Mouse (Mus musculus): ENCODE measurements around the gene Gm13040.
"Not testable (repeated sequence)": the region's sequence is repeated elsewhere in the genome, so short reads cannot be mapped to it uniquely, and the experiment has no call there.

The Gm13040 gene

GRCm38 (mm10) chr4:143535654-143536053 is at the start of gene Gm13040:
Gene Gm13040, plus strand, starts transcription at chr4:143535954.
- DNase-seq: not testable (repeated sequence)

- no peak for DNase-seq
These were observed 24.7 kb upstream of the Gm13040 start, which contains the start of gene Gm13043 for GRCm38 (mm10) chr4:143511043-143511442. Gene Gm13043, plus strand, starts transcription at chr4:143511343.

GRCm38 (mm10) chr4:143551400-143551799 is 15.6 kb downstream of the Gm13040 start, which contains the start of the genes BC080695 and Gm13057:
Gene BC080695, plus strand, starts transcription at chr4:143551700.
Gene Gm13057, plus strand, starts transcription at chr4:143551709.
- DNase-seq: not testable (repeated sequence)
